Mouse (Mus musculus) right cerebral cortex, adult 2 months (tissue): ENCODE results near the gene 4930539E08Rik.

Experiments
- DNase-seq, 2 experiments: peaks; one replicate each; pipeline ENCODE4 v3.0.0; 2021 to 2022; ENCODE audit warnings: low spot score in 2 of 2

Gene 4930539E08Rik

GRCm38 (mm10) chr17:28930392-28931074, 15.4 kb upstream of the 4930539E08Rik start:
- peak in 1 of 2 experiments; percentile 54 for DNase-seq

- DNase-seq = no peak
Measured at GRCm38 (mm10) chr17:28929369-28929768, 14.2 kb upstream of the 4930539E08Rik start.

GRCm38 (mm10) chr17:28928004-28928403, 12.9 kb upstream of the 4930539E08Rik start:
- DNase-seq = no peak

GRCm38 (mm10) chr17:28926866-28927635, 11.9 kb upstream of the 4930539E08Rik start:
- peak; percentile 31 to 49 for DNase-seq

- peak; percentile 89 to 92 for DNase-seq
Measured at GRCm38 (mm10) chr17:28926380-28926779, 11.3 kb upstream of the 4930539E08Rik start.

- no peak for DNase-seq
Measured at GRCm38 (mm10) chr17:28924957-28925595, 10.0 kb upstream of the 4930539E08Rik start.

GRCm38 (mm10) chr17:28922096-28922495, 7.0 kb upstream of the 4930539E08Rik start:
- no peak for DNase-seq

- DNase-seq = no peak
Measured at GRCm38 (mm10) chr17:28921086-28921485, 6.0 kb upstream of the 4930539E08Rik start.

GRCm38 (mm10) chr17:28916520-28916919, 1.4 kb upstream of the 4930539E08Rik start:
- DNase-seq = no peak

- no peak for DNase-seq
Measured at GRCm38 (mm10) chr17:28913940-28914339, 1.2 kb downstream of the 4930539E08Rik start.

GRCm38 (mm10) chr17:28913200-28913599, 1.9 kb downstream of the 4930539E08Rik start:
- no peak for DNase-seq

GRCm38 (mm10) chr17:28910139-28910538, 5.0 kb downstream of the 4930539E08Rik start:
- no peak for DNase-seq

GRCm38 (mm10) chr17:28909252-28909941, 5.7 kb downstream of the 4930539E08Rik start:
- DNase-seq = peak; percentile 36 to 37

GRCm38 (mm10) chr17:28907959-28908358, 7.2 kb downstream of the 4930539E08Rik start:
- peak; percentile 62 to 64 for DNase-seq

GRCm38 (mm10) chr17:28905377-28905916, 9.7 kb downstream of the 4930539E08Rik start:
- DNase-seq = peak in 1 of 2 experiments; percentile 25

GRCm38 (mm10) chr17:28904546-28905376, 10.4 kb downstream of the 4930539E08Rik start:
- peak; percentile 70 to 73 for DNase-seq

GRCm38 (mm10) chr17:28901559-28901958, 13.6 kb downstream of the 4930539E08Rik start:
- DNase-seq = no peak

- no peak for DNase-seq
Measured at GRCm38 (mm10) chr17:28899427-28899826, 15.7 kb downstream of the 4930539E08Rik start.

- no peak for DNase-seq
Measured at GRCm38 (mm10) chr17:28898249-28898648, 16.9 kb downstream of the 4930539E08Rik start.

GRCm38 (mm10) chr17:28897817-28898216, 17.3 kb downstream of the 4930539E08Rik start:
- DNase-seq = no peak
